Mouse (Mus musculus) ES-Bruce4 (cell line): ENCODE measurements at regions not wholly inside any gene's neighbourhood (a gene's known extent, or its start where the extent isn't known, plus 50 kb on each side); places are given as distances from the start of the nearest gene placed in this dataset.

ENCODE experiments used
- H3K27ac ChIP-seq: 2 replicates; pipeline ENCODE4 v1.5.1; 2012; ENCODE audit warnings: low read length, inconsistent platforms; ENCODE audit not compliant: insufficient read depth
- H3K27me3 ChIP-seq: 2 replicates; pipeline ENCODE4 v1.6.1; 2012; ENCODE audit warnings: mild to moderate bottlenecking, low read length, inconsistent platforms; ENCODE audit not compliant: control insufficient read depth, poor library complexity, insufficient read depth, severe bottlenecking
- H3K36me3 ChIP-seq: 2 replicates; pipeline ENCODE4 v1.6.1; 2012; ENCODE audit warnings: inconsistent platforms, mild to moderate bottlenecking, low read length, moderate library complexity; ENCODE audit not compliant: control insufficient read depth, poor library complexity, insufficient read depth, severe bottlenecking
- H3K4me1 ChIP-seq: one replicate; pipeline ENCODE4 v1.8.1; 2011; ENCODE audit warnings: low read length; ENCODE audit not compliant: control insufficient read depth, insufficient read depth
- H3K4me3 ChIP-seq: 2 replicates; pipeline ENCODE4 v1.5.1; 2011; ENCODE audit warnings: low read depth, mild to moderate bottlenecking, low read length
- H3K9ac ChIP-seq: 2 replicates; pipeline ENCODE4 v1.6.1; 2012; ENCODE audit warnings: low read depth, mild to moderate bottlenecking, inconsistent platforms; ENCODE audit not compliant: poor library complexity, severe bottlenecking
- H3K9me3 ChIP-seq: replicated peaks from 2 replicates; pipeline ENCODE4 v1.6.1; 2012; ENCODE audit warnings: mild to moderate bottlenecking, low read length, inconsistent platforms; ENCODE audit not compliant: control insufficient read depth, poor library complexity, insufficient read depth, severe bottlenecking
- CTCF ChIP-seq: IDR thresholded peaks from one replicate; pipeline ENCODE4 v1.8.1; 2011; ENCODE audit warnings: low read depth, low read length
- EP300 ChIP-seq: IDR thresholded peaks from 2 replicates; pipeline ENCODE4 v1.6.1; 2011; ENCODE audit warnings: low read depth, low read length; ENCODE audit not compliant: insufficient read depth
- POLR2A ChIP-seq: IDR thresholded peaks from one replicate; pipeline ENCODE4 v1.8.1; 2011; ENCODE audit warnings: low read length; ENCODE audit not compliant: insufficient read depth

- Histone ChIP-seq H3K9ac (no peak overlapping the region), H3K4me3 (no peak overlapping the region), H3K27ac (no peak overlapping the region), H3K27me3 (no peaks in the 10 kb centered on the region), H3K36me3 (no peaks in the 10 kb centered on the region), H3K9me3 (no peaks in the 10 kb centered on the region), H3K4me1 (no peaks in the 10 kb centered on the region)
- TF ChIP-seq EP300 (no peak), CTCF (no peak), POLR2A (no peak)
These were observed 527.4 kb downstream of the Btbd3 start for GRCm38 (mm10) chr2:138783781-138784180.

- no peak overlapping the region for H3K27ac ChIP-seq
- no peaks in the 10 kb centered on the region for H3K36me3 ChIP-seq
- H3K9ac ChIP-seq = no peak overlapping the region
- H3K9me3 ChIP-seq = no peaks in the 10 kb centered on the region
- H3K4me3 ChIP-seq = no peak overlapping the region
- H3K27me3 ChIP-seq = no peaks in the 10 kb centered on the region
- TF ChIP-seq POLR2A = no peak
- TF ChIP-seq EP300 = no peak
- no peak for TF ChIP-seq CTCF
- no peaks in the 10 kb centered on the region for H3K4me1 ChIP-seq
These were observed 536.5 kb downstream of the Btbd3 start for GRCm38 (mm10) chr2:138792711-138793450.

GRCm38 (mm10) chr2:138806196-138806595 is 549.8 kb downstream of the Btbd3 start:
- H3K4me1 ChIP-seq = no peaks in the 10 kb centered on the region
- no peak overlapping the region for H3K27ac ChIP-seq
- H3K36me3 ChIP-seq = no peaks in the 10 kb centered on the region
- no peak overlapping the region for H3K9ac ChIP-seq
- TF ChIP-seq EP300 (no peak), POLR2A (no peak), CTCF (no peak)
- no peak overlapping the region for H3K4me3 ChIP-seq
- no peaks in the 10 kb centered on the region for H3K9me3 ChIP-seq
- no peaks in the 10 kb centered on the region for H3K27me3 ChIP-seq

- TF ChIP-seq EP300 = no peak
- TF ChIP-seq POLR2A = no peak
- no peak for TF ChIP-seq CTCF
- H3K9me3 ChIP-seq = no peaks in the 10 kb centered on the region
These were observed 553.4 kb downstream of the Btbd3 start for GRCm38 (mm10) chr2:138809767-138810166.

GRCm38 (mm10) chr2:138820489-138820888 is 564.1 kb downstream of the Btbd3 start:
- Histone ChIP-seq H3K4me1 (no peaks in the 10 kb centered on the region), H3K27me3 (no peaks in the 10 kb centered on the region), H3K9me3 (no peaks in the 10 kb centered on the region), H3K9ac (no peak overlapping the region), H3K4me3 (no peak overlapping the region), H3K27ac (no peak overlapping the region), H3K36me3 (no peaks in the 10 kb centered on the region)
- TF ChIP-seq CTCF (no peak), EP300 (no peak), POLR2A (no peak)

More at GRCm38 (mm10) chr2:138809767-138810166, 553.4 kb downstream of the Btbd3 start:
- Histone ChIP-seq H3K9ac (no peak overlapping the region), H3K27me3 (no peaks in the 10 kb centered on the region), H3K27ac (no peak overlapping the region), H3K36me3 (no peaks in the 10 kb centered on the region), H3K4me3 (no peak overlapping the region), H3K4me1 (no peaks in the 10 kb centered on the region)

- no peak for TF ChIP-seq POLR2A
- no peak for TF ChIP-seq CTCF
- no peak for TF ChIP-seq EP300
- no peak overlapping the region for H3K27ac ChIP-seq
- no peak overlapping the region for H3K4me3 ChIP-seq
- H3K36me3 ChIP-seq = no peaks in the 10 kb centered on the region
- H3K9ac ChIP-seq = no peak overlapping the region
- H3K27me3 ChIP-seq = no peaks in the 10 kb centered on the region
- no peaks in the 10 kb centered on the region for H3K4me1 ChIP-seq
- no peaks in the 10 kb centered on the region for H3K9me3 ChIP-seq
These were observed 568.5 kb downstream of the Btbd3 start for GRCm38 (mm10) chr2:138824873-138825272.
